Mouse (Mus musculus) ES-Bruce4 (cell line): ENCODE measurements around the gene Fzd2. TPM values are rescaled to one million over a fixed set of nuclear protein-coding genes. Genes with fewer than 3 reads are reported as not detected.

ENCODE experiments used
- H3K27ac ChIP-seq: 2 replicates; pipeline ENCODE4 v1.5.1; 2012; ENCODE audit warnings: low read length, inconsistent platforms; ENCODE audit not compliant: insufficient read depth
- H3K27me3 ChIP-seq: 2 replicates; pipeline ENCODE4 v1.6.1; 2012; ENCODE audit warnings: mild to moderate bottlenecking, low read length, inconsistent platforms; ENCODE audit not compliant: control insufficient read depth, poor library complexity, insufficient read depth, severe bottlenecking
- H3K36me3 ChIP-seq: 2 replicates; pipeline ENCODE4 v1.6.1; 2012; ENCODE audit warnings: inconsistent platforms, mild to moderate bottlenecking, low read length, moderate library complexity; ENCODE audit not compliant: control insufficient read depth, poor library complexity, insufficient read depth, severe bottlenecking
- H3K4me1 ChIP-seq: one replicate; pipeline ENCODE4 v1.8.1; 2011; ENCODE audit warnings: low read length; ENCODE audit not compliant: control insufficient read depth, insufficient read depth
- H3K4me3 ChIP-seq: 2 replicates; pipeline ENCODE4 v1.5.1; 2011; ENCODE audit warnings: low read depth, mild to moderate bottlenecking, low read length
- H3K9ac ChIP-seq: 2 replicates; pipeline ENCODE4 v1.6.1; 2012; ENCODE audit warnings: low read depth, mild to moderate bottlenecking, inconsistent platforms; ENCODE audit not compliant: poor library complexity, severe bottlenecking
- H3K9me3 ChIP-seq: replicated peaks from 2 replicates; pipeline ENCODE4 v1.6.1; 2012; ENCODE audit warnings: mild to moderate bottlenecking, low read length, inconsistent platforms; ENCODE audit not compliant: control insufficient read depth, poor library complexity, insufficient read depth, severe bottlenecking
- CTCF ChIP-seq: IDR thresholded peaks from one replicate; pipeline ENCODE4 v1.8.1; 2011; ENCODE audit warnings: low read depth, low read length
- EP300 ChIP-seq: IDR thresholded peaks from 2 replicates; pipeline ENCODE4 v1.6.1; 2011; ENCODE audit warnings: low read depth, low read length; ENCODE audit not compliant: insufficient read depth
- POLR2A ChIP-seq: IDR thresholded peaks from one replicate; pipeline ENCODE4 v1.8.1; 2011; ENCODE audit warnings: low read length; ENCODE audit not compliant: insufficient read depth
- polyA plus RNA-seq: library from polyadenylated mRNA; stranded (reverse); fragments of >200 nt; gene quantifications from 2 replicates; pipeline ENCODE4 v1.2.4, GENCODE M21; 2011; ENCODE audit warnings: low read depth; ENCODE audit not compliant: missing spikeins, insufficient read depth, insufficient read length

The Fzd2 gene
- polyA plus RNA-seq, 1 experiment: 30.3 TPM

- Histone ChIP-seq H3K27ac (no peak overlapping the region), H3K4me1 (no peaks in the 10 kb centered on the region), H3K27me3 (peaks cover 2% of the 10 kb centered on the region; the same call in 1 of the 2 replicates), H3K4me3 (no peak overlapping the region), H3K9me3 (no peaks in the 10 kb centered on the region), H3K36me3 (no peaks in the 10 kb centered on the region; the same call in 1 of the 2 replicates), H3K9ac (no peak overlapping the region)
- no peak for TF ChIP-seq CTCF
Observed at GRCm38 (mm10) chr11:102610260-102610659, 6.1 kb downstream of the Fzd2 start.

- H3K4me3 ChIP-seq: no peak overlapping the region
- no peaks in the 10 kb centered on the region for H3K4me1 ChIP-seq
- H3K9ac ChIP-seq: no peak overlapping the region
- TF ChIP-seq CTCF: no peak
- no peaks in the 10 kb centered on the region; the same call in 1 of the 2 replicates for H3K36me3 ChIP-seq
- no peak overlapping the region for H3K27ac ChIP-seq
- no peaks in the 10 kb centered on the region for H3K9me3 ChIP-seq
- H3K27me3 ChIP-seq: peaks cover 2% of the 10 kb centered on the region
Observed at GRCm38 (mm10) chr11:102610675-102611316, 6.6 kb downstream of the Fzd2 start.

- Histone ChIP-seq H3K4me3 (no peak overlapping the region), H3K36me3 (no peaks in the 10 kb centered on the region; the same call in 1 of the 2 replicates), H3K27me3 (no peaks in the 10 kb centered on the region; the same call in none of the 2 replicates), H3K27ac (no peak overlapping the region), H3K9me3 (no peaks in the 10 kb centered on the region), H3K9ac (no peak overlapping the region), H3K4me1 (no peaks in the 10 kb centered on the region)
- TF ChIP-seq CTCF: no peak
- TF ChIP-seq POLR2A: no peak
- TF ChIP-seq EP300: no peak
Observed at GRCm38 (mm10) chr11:102611317-102611705, 7.1 kb downstream of the Fzd2 start.

- peaks cover under 1% of the 10 kb centered on the region for H3K4me1 ChIP-seq
- no peaks in the 10 kb centered on the region; the same call in 1 of the 2 replicates for H3K27me3 ChIP-seq
- no peak overlapping the region for H3K9ac ChIP-seq
- no peak overlapping the region for H3K4me3 ChIP-seq
- no peak for TF ChIP-seq EP300
- TF ChIP-seq CTCF: peak; percentile 3
- no peaks in the 10 kb centered on the region for H3K9me3 ChIP-seq
- H3K36me3 ChIP-seq: no peaks in the 10 kb centered on the region
- H3K27ac ChIP-seq: no peak overlapping the region
Observed at GRCm38 (mm10) chr11:102619449-102619848, 15.3 kb downstream of the Fzd2 start.

- no peak overlapping the region; the same call in 1 of the 2 replicates for H3K27ac ChIP-seq
- H3K27me3 ChIP-seq: no peaks in the 10 kb centered on the region
- no peaks in the 10 kb centered on the region for H3K9me3 ChIP-seq
- no peak overlapping the region; the same call in 1 of the 2 replicates for H3K4me3 ChIP-seq
- H3K9ac ChIP-seq: peak overlapping the region; percentile 51
- H3K4me1 ChIP-seq: peaks cover 1% of the 10 kb centered on the region
- no peaks in the 10 kb centered on the region for H3K36me3 ChIP-seq
- TF ChIP-seq CTCF (no peak), EP300 (peak; percentile 53)
Observed at GRCm38 (mm10) chr11:102623876-102624789, 19.9 kb downstream of the Fzd2 start.

GRCm38 (mm10) chr11:102624888-102625407 is 20.8 kb downstream of the Fzd2 start:
- H3K27me3 ChIP-seq: no peaks in the 10 kb centered on the region
- H3K4me3 ChIP-seq: no peak overlapping the region
- no peak overlapping the region for H3K27ac ChIP-seq
- H3K36me3 ChIP-seq: no peaks in the 10 kb centered on the region
- TF ChIP-seq POLR2A (no peak), CTCF (no peak)
- H3K4me1 ChIP-seq: peaks cover 1% of the 10 kb centered on the region
- no peak overlapping the region for H3K9ac ChIP-seq
- no peaks in the 10 kb centered on the region for H3K9me3 ChIP-seq
